Mouse (Mus musculus) megakaryocyte, embryonic 14.5 days (primary cell): Measurements from ENCODE around the gene Meis2.

Experiments
- FLI1 ChIP-seq: IDR thresholded peaks from 2 replicates; pipeline ENCODE4 v1.6.1; 2012; ENCODE audit warnings: low read length, inconsistent platforms, mixed read lengths
- GATA1 ChIP-seq: IDR thresholded peaks from 3 replicates; pipeline ENCODE4 v1.6.1; 2012; ENCODE audit warnings: mixed read lengths, low read length, inconsistent platforms, borderline replicate concordance

- TF ChIP-seq GATA1 (no peak), FLI1 (no peak)
These were observed 37.5 kb downstream of the Meis2 start for GRCm38 (mm10) chr2:116028127-116028526.
